Mouse (Mus musculus) spleen, adult 2 months (tissue): ENCODE results near the gene Sp8.

Source experiments
- CTCF ChIP-seq: fragments of 200-500 bp; IDR thresholded peaks from 2 replicates; pipeline ENCODE4 v1.5.1; 2011; ENCODE audit warnings: mild to moderate bottlenecking, inconsistent platforms; ENCODE audit not compliant: insufficient read depth, insufficient read length, insufficient replicate concordance; ENCODE audit errors: extremely low read depth
- POLR2A ChIP-seq: fragments of 200-500 bp; IDR thresholded peaks from 2 replicates; pipeline ENCODE4 v1.6.1; 2011; ENCODE audit warnings: low read depth, low read length, inconsistent platforms

GRCm38 (mm10) chr12:118839398-118839797 is 6.7 kb upstream of the Sp8 start:
- no peak for TF ChIP-seq CTCF
- no peak for TF ChIP-seq POLR2A
